Mouse (Mus musculus): Measurements from ENCODE around the gene Unc13b. TPM values are rescaled to one million over a fixed set of nuclear protein-coding genes. Genes with fewer than 3 reads are reported as not detected.

The Unc13b gene
- polyA plus RNA-seq, 1 experiment = 0.38 TPM

- no peak for TF ChIP-seq CTCF (IDR thresholded peaks at IDR 0.05; ENCODE audit: low read depth, low read length)
- no peak for TF ChIP-seq POLR2A (IDR thresholded peaks at IDR 0.05; ENCODE audit: borderline replicate concordance, low read depth, low read length)
Observed at GRCm38 (mm10) chr4:43244022-43244421, 185.3 kb downstream of the Unc13b start.

GRCm38 (mm10) chr4:43245776-43246175 lies 187.0 kb downstream of the Unc13b start:
- Histone ChIP-seq H3K27ac (ENCODE audit: insufficient read depth, low read depth, low read length) (no peak overlapping the region), H3K4me1 (ENCODE audit: control insufficient read depth, insufficient read depth, low read length) (peaks cover 9% of the 10 kb centered on the region), H3K4me3 (ENCODE audit: insufficient read depth, low read length) (no peak overlapping the region)
- TF ChIP-seq CTCF (IDR thresholded peaks at IDR 0.05; ENCODE audit: low read depth, low read length) = no peak
- TF ChIP-seq POLR2A (IDR thresholded peaks at IDR 0.05; ENCODE audit: borderline replicate concordance, low read depth, low read length) = no peak

More at GRCm38 (mm10) chr4:43244022-43244421, 185.3 kb downstream of the Unc13b start:
- Histone ChIP-seq H3K4me1 (ENCODE audit: control insufficient read depth, insufficient read depth, low read length) (peaks cover 3% of the 10 kb centered on the region; the same call in 1 of the 2 replicates), H3K4me3 (ENCODE audit: insufficient read depth, low read length) (no peak overlapping the region), H3K27ac (ENCODE audit: insufficient read depth, low read depth, low read length) (no peak overlapping the region)

GRCm38 (mm10) chr4:43248026-43248425 lies 189.3 kb downstream of the Unc13b start:
- no peak for TF ChIP-seq POLR2A (IDR thresholded peaks at IDR 0.05; ENCODE audit: borderline replicate concordance, low read depth, low read length)
- no peak for TF ChIP-seq CTCF (IDR thresholded peaks at IDR 0.05; ENCODE audit: low read depth, low read length)
- Histone ChIP-seq H3K4me1 (ENCODE audit: control insufficient read depth, insufficient read depth, low read length) (peaks cover 13% of the 10 kb centered on the region), H3K27ac (ENCODE audit: insufficient read depth, low read depth, low read length) (no peak overlapping the region), H3K4me3 (ENCODE audit: insufficient read depth, low read length) (no peak overlapping the region)

- TF ChIP-seq POLR2A (IDR thresholded peaks at IDR 0.05; ENCODE audit: borderline replicate concordance, low read depth, low read length) = no peak
- TF ChIP-seq CTCF (IDR thresholded peaks at IDR 0.05; ENCODE audit: low read depth, low read length) = no peak
- Histone ChIP-seq H3K4me3 (ENCODE audit: insufficient read depth, low read length) (no peak overlapping the region), H3K4me1 (ENCODE audit: control insufficient read depth, insufficient read depth, low read length) (peaks cover 13% of the 10 kb centered on the region), H3K27ac (ENCODE audit: insufficient read depth, low read depth, low read length) (no peak overlapping the region)
Observed at GRCm38 (mm10) chr4:43248909-43249308, 190.2 kb downstream of the Unc13b start.

- Histone ChIP-seq H3K4me3 (ENCODE audit: insufficient read depth, low read length) (no peak overlapping the region), H3K27ac (ENCODE audit: insufficient read depth, low read depth, low read length) (no peak overlapping the region), H3K4me1 (ENCODE audit: control insufficient read depth, insufficient read depth, low read length) (peaks cover 13% of the 10 kb centered on the region)
- no peak for TF ChIP-seq POLR2A (IDR thresholded peaks at IDR 0.05; ENCODE audit: borderline replicate concordance, low read depth, low read length)
- no peak for TF ChIP-seq CTCF (IDR thresholded peaks at IDR 0.05; ENCODE audit: low read depth, low read length)
Observed at GRCm38 (mm10) chr4:43251269-43251668, 192.5 kb downstream of the Unc13b start.

- no peak for TF ChIP-seq CTCF (IDR thresholded peaks at IDR 0.05; ENCODE audit: low read depth, low read length)
- no peak for TF ChIP-seq POLR2A (IDR thresholded peaks at IDR 0.05; ENCODE audit: borderline replicate concordance, low read depth, low read length)
- no peak overlapping the region for H3K4me3 ChIP-seq (ENCODE audit: insufficient read depth, low read length)
- peaks cover 6% of the 10 kb centered on the region for H3K4me1 ChIP-seq (ENCODE audit: control insufficient read depth, insufficient read depth, low read length)
- no peak overlapping the region for H3K27ac ChIP-seq (ENCODE audit: insufficient read depth, low read depth, low read length)
Observed at GRCm38 (mm10) chr4:43257040-43257439, 198.3 kb downstream of the Unc13b start.

- Histone ChIP-seq H3K27ac (ENCODE audit: insufficient read depth, low read depth, low read length) (no peak overlapping the region), H3K4me3 (ENCODE audit: insufficient read depth, low read length) (no peak overlapping the region), H3K4me1 (ENCODE audit: control insufficient read depth, insufficient read depth, low read length) (peaks cover 16% of the 10 kb centered on the region)
- TF ChIP-seq CTCF (IDR thresholded peaks at IDR 0.05; ENCODE audit: low read depth, low read length) (no peak), POLR2A (IDR thresholded peaks at IDR 0.05; ENCODE audit: borderline replicate concordance, low read depth, low read length) (no peak)
Observed at GRCm38 (mm10) chr4:43258556-43258955, 199.8 kb downstream of the Unc13b start.

- Histone ChIP-seq H3K4me3 (ENCODE audit: insufficient read depth, low read length) (no peak overlapping the region), H3K27ac (ENCODE audit: insufficient read depth, low read depth, low read length) (no peak overlapping the region), H3K4me1 (ENCODE audit: control insufficient read depth, insufficient read depth, low read length) (peaks cover 16% of the 10 kb centered on the region)
- TF ChIP-seq CTCF (IDR thresholded peaks at IDR 0.05; ENCODE audit: low read depth, low read length) (no peak), POLR2A (IDR thresholded peaks at IDR 0.05; ENCODE audit: borderline replicate concordance, low read depth, low read length) (no peak)
Observed at GRCm38 (mm10) chr4:43259435-43259834, 200.7 kb downstream of the Unc13b start.

- Histone ChIP-seq H3K27ac (ENCODE audit: insufficient read depth, low read depth, low read length) (no peak overlapping the region), H3K4me1 (ENCODE audit: control insufficient read depth, insufficient read depth, low read length) (peaks cover 16% of the 10 kb centered on the region), H3K4me3 (ENCODE audit: insufficient read depth, low read length) (no peak overlapping the region)
- TF ChIP-seq POLR2A (IDR thresholded peaks at IDR 0.05; ENCODE audit: borderline replicate concordance, low read depth, low read length) (no peak), CTCF (IDR thresholded peaks at IDR 0.05; ENCODE audit: low read depth, low read length) (no peak)
Observed at GRCm38 (mm10) chr4:43260096-43260495, 201.3 kb downstream of the Unc13b start.

GRCm38 (mm10) chr4:43262821-43263220 lies 204.1 kb downstream of the Unc13b start:
- Histone ChIP-seq H3K4me3 (ENCODE audit: insufficient read depth, low read length) (no peak overlapping the region), H3K4me1 (ENCODE audit: control insufficient read depth, insufficient read depth, low read length) (peaks cover 19% of the 10 kb centered on the region), H3K27ac (ENCODE audit: insufficient read depth, low read depth, low read length) (peak overlapping the region; percentile 50)
- TF ChIP-seq CTCF (IDR thresholded peaks at IDR 0.05; ENCODE audit: low read depth, low read length) (no peak), POLR2A (IDR thresholded peaks at IDR 0.05; ENCODE audit: borderline replicate concordance, low read depth, low read length) (no peak)

GRCm38 (mm10) chr4:43266146-43266545 lies 207.4 kb downstream of the Unc13b start:
- no peak for TF ChIP-seq CTCF (IDR thresholded peaks at IDR 0.05; ENCODE audit: low read depth, low read length)
- TF ChIP-seq POLR2A (IDR thresholded peaks at IDR 0.05; ENCODE audit: borderline replicate concordance, low read depth, low read length) = no peak
- Histone ChIP-seq H3K4me1 (ENCODE audit: control insufficient read depth, insufficient read depth, low read length) (peaks cover 16% of the 10 kb centered on the region), H3K4me3 (ENCODE audit: insufficient read depth, low read length) (no peak overlapping the region), H3K27ac (ENCODE audit: insufficient read depth, low read depth, low read length) (no peak overlapping the region)
